Mouse (Mus musculus): ENCODE results near the gene Epha1.

Epha1 gene

GRCm38 (mm10) chr6:42323371-42324066 is 49.5 kb downstream of the Epha1 start:
- no peak for DNase-seq

GRCm38 (mm10) chr6:42318293-42318692 is 54.8 kb downstream of the Epha1 start:
- DNase-seq = no peak

- DNase-seq = no peak
These were observed 62.5 kb downstream of the Epha1 start for GRCm38 (mm10) chr6:42310427-42311053.

GRCm38 (mm10) chr6:42309816-42310378 is 63.2 kb downstream of the Epha1 start:
- no peak for DNase-seq

Data from lung, postnatal 14 days (tissue).